Mouse (Mus musculus) frontal cortex, postnatal 10 days (tissue): ENCODE measurements around the gene Khdc1a.
"Not testable (repeated sequence)": the region's sequence is repeated elsewhere in the genome, so short reads cannot be mapped to it uniquely, and the experiment has no call there.

ENCODE experiments used
- DNase-seq, 2 experiments: peaks; one replicate each; pipeline ENCODE4 v3.0.0; 2022; ENCODE audit warnings: low spot score in 2 of 2, mixed read lengths in 1 of 2

The Khdc1a gene

GRCm38 (mm10) chr1:21349341-21349740 lies at the start of gene Khdc1a:
Gene Khdc1a (plus strand): TSS chr1:21349641.
- no peak for DNase-seq

GRCm38 (mm10) chr1:21299826-21300225 lies 49.6 kb upstream of the Khdc1a start:
- no peak for DNase-seq

GRCm38 (mm10) chr1:21301686-21302085 lies 47.8 kb upstream of the Khdc1a start:
- no peak for DNase-seq

DNA sequence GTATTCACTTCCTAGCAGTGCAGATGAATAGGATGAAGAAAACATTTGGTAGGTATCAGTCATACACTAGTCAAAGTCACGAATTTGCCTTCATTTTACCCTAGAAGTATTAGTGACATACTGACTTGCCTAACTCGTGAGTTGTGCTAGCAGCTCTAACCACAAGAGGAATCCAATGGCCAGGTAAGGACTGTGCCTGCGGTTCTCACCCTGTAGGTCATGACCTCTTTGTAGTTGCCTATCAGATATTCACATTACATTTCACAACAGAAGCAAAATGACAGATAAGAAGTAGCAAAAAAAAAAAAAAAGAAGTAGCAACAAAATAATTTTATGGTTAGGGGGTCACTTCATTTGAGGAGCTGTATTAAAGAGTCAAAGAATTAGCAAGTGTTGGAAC lies 45.3 kb upstream of the Khdc1a start:
- no peak for DNase-seq

DNA sequence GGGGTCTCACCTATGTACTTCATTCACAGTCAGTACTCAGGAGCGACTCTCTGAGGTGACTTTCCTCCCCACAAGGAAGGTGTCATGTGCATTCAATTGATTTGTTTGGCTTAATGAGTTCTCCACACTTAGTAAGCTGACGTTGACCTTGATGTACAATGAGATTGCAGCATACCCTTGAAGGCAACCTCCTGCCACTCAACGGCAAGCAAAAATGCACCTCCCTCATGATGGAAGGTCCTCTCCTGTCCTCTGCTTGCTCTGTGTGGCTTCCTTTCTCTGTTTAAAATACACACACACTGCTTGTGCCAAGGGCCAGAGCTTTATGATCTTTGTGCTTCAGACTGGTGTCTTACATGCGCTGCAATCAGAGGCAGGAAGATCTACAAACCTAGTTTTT lies 44.8 kb upstream of the Khdc1a start:
- no peak for DNase-seq

DNA sequence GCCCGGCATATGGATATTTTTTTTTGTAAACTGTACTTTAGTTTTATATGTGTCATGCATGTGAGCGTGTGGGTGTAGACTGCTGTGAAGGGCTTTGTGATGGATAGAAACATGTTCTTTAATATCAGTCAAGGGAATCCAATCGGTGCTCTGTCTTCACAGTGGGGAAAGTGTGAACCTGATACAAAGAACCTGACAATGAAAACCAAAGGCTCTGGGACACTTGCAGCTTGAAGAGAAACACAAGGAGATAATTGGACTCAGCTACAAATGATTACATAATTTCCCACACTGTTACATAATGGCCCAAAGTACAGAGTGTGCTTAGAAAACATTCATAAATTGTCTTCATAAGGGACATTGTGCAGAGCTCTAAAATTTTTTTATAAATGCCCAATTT lies 44.0 kb upstream of the Khdc1a start:
- no peak for DNase-seq

GRCm38 (mm10) chr1:21314336-21314735 lies 35.1 kb upstream of the Khdc1a start:
- no peak for DNase-seq

DNA sequence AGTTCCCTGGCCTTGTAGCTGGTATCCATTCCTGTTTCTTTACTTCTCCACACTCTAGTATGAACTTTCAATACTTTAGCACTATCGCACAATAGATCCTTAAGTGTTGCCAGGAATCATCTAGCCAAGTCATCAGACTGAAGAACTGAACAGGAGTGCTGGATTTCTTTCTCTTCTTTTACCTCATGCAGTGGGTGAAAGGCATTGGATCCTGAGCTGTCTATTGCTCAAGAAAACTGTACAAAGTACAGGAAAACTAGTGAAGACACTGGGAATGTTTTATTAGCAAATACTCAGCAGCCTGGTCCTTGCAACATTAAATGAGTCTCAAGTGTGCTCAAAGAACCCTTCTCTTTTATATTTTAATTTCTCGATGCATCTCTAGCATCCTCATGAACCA lies 33.7 kb upstream of the Khdc1a start:
- no peak for DNase-seq

GRCm38 (mm10) chr1:21316305-21316704 lies 33.1 kb upstream of the Khdc1a start:
- DNase-seq, result no peak

DNA sequence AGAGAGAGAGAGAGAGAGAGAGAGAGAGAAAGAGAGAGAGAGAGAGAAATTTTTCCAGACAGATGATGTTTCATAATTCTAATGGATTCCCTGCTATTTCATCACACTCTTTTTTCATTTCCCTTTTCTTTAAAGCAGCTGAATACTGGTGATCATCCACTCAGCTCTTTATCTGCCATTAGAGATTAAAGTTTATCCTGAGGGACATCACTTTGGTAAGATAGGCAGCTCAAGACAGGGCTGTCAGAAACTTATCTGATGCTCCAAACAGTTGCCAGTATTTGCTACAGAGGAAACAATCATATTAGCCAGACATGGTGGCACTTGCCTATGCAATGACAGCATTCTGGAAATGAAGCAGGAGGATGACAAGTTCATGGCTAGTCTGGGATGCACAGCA lies 31.2 kb upstream of the Khdc1a start:
- DNase-seq, result no peak

- not testable (repeated sequence) for DNase-seq
Observed at GRCm38 (mm10) chr1:21320271-21320670, 29.2 kb upstream of the Khdc1a start.

DNA sequence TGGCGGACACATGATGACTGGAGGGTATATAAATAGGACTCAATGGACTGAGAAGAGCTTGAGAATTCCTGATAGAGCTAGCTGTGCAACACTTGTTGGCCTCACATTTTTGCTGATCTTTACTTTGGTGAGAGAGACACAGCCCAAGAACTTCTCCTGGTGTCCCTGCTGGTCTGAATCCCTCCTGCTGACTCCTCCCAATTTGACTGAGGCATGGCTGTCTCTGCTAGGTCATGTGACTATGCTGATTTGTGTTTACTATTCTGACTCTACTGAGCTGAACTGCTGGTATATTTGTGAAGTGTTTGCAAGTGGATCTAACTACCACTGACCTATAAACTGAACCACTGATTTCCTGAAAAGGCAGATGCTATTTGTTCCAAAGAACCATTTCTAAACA lies 27.8 kb upstream of the Khdc1a start:
- DNase-seq, result no peak

GRCm38 (mm10) chr1:21323996-21324574 lies 25.4 kb upstream of the Khdc1a start:
- DNase-seq, result no peak

DNA sequence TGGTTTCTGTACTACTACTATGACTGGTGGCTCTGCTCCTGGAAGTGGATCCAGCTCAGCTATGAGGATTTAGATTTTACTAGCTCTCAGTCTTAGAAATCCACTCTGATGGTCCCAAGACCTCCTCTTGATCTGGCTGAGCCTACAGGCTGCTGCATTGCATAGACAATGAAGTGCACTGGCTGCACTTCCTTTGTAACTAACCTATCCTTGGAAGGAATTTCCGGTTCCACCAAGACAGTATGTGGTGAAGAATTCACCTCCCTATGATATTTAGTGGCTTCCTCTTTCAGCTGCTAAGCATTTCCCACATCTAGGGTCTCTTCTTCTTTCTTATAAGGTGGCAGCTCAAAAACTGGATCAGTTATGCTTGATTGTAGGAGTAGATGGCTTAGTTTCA lies 24.8 kb upstream of the Khdc1a start:
- no peak for DNase-seq

DNA sequence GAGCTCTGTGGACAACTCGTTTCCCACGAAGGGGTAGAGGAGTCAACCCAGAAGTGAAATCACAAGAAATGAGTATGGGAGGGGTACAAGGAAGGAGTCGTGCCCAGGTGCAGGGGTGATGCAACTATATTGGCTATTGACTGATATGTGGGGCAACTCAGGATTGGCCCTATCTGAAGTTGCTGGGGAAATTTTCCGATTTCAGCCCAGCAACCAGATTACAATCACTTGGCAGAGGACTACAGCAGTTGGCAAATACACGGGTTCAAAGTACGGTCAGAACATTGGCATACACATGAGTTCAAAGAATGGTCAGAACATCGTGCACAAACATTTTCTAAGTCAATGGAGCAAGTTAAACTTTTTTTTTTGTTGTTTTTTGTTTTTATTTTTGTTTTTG lies 22.7 kb upstream of the Khdc1a start:
- DNase-seq, result no peak

DNA sequence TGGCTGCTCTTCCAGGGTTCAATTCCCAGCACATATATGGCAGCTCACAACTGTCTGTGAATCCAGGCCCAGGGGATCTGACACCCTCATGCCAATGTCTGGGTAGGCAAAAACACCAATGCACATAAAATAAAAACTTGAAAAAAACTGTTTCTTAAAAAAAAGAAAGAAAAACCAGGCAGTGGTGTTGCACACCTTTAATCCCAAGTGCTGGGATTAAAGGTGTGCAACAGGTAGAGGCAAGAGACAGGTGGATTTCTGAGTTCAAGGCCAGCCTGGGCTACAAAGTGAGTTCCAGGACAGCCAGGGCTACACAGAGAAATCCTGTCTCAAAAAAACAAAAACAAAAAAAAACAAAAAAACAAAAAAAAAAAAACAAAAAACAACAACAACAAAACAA lies 18.3 kb upstream of the Khdc1a start:
- not testable (repeated sequence) for DNase-seq

DNA sequence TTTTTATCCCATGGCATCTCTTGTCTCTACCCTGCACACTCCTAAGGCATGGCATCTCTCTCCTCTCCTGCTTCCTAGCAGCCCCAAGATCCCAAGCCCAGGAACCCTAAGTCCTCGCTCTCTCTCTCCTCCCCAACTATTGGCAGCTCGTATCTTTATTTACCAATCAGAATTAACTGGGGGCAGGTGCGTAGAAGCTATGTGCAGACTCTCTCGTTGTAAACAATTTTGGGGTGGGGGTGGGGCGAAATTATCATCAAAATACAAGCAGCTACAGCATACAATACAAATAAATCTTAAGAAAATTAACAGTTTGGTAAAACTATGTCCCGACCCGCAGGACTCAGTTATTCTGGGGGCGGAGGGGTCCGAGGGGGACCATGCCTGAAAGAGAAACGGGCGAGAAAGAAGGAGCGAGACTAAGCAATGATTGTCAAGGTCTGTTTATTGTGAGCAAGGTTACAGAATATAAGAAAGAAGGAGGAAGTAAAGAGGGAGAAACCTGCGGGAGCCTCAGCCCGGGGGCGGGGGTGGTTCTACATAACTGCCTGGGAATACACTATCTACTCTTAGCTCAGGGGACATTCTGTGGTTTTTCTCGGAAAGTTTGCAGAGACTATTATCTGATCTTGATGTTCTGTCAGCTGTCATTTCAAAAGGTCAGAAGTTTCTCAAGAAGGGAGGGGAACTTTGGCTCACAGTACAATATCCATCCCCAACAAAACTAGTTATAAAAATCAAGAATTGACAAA lies 16.0 kb upstream of the Khdc1a start:
- no peak for DNase-seq

DNA sequence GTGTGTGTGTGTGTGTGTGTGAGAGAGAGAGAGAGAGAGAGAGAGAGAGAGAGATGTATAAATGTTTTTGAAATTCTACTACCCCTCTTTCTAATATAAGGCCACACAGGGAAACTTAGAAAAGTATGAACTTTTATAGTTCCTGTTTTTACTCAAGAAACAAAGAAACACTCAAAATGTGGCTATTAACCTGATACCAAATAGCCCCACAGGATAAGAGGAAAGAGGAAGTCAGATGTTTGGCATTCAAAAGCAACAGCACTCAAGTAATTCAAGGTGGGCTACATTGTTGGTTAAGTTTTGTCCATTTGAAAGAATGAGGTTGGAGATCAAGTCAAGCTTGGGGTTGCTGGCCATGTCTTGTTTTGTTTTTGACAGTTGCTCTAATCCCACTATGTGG lies 13.6 kb upstream of the Khdc1a start:
- DNase-seq, result no peak

- no peak for DNase-seq
Observed at GRCm38 (mm10) chr1:21340745-21341144, 8.7 kb upstream of the Khdc1a start.

DNA sequence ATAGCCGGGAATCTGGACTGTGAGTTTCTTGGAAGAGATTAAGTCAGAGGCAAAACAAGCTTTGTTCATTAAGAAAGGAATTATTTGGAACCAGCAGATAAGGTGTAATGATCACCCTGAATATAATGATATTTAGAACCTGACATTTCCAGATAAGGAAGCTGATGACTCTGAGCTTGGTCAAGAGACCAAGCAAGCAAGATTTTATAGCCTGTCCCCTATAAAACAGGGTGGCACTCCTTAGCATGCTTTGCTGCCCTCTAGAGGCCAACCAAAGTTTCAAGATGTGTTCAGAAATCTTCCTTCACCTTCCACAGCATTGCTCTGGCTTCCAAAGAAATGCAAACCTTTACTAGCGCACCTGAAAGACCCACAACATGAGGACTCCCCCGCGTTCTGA lies 5.2 kb upstream of the Khdc1a start:
- peak in 1 of 2 experiments; percentile 39 for DNase-seq

GRCm38 (mm10) chr1:21344752-21345151 lies 4.7 kb upstream of the Khdc1a start:
- DNase-seq, result not testable (repeated sequence)

GRCm38 (mm10) chr1:21368031-21368430 lies 18.6 kb downstream of the Khdc1a start, which contains the start of gene Khdc1c:
Gene Khdc1c (plus strand): TSS chr1:21368331.
- DNase-seq, result not testable (repeated sequence)

GRCm38 (mm10) chr1:21383256-21383655 lies 33.8 kb downstream of the Khdc1a start, which contains the start of gene Khdc1b:
Gene Khdc1b (plus strand): TSS chr1:21383556.
- no peak for DNase-seq
